Mouse (Mus musculus) skeletal muscle tissue, adult 2 months (tissue): ENCODE data around the gene Sds.

Experiments
- DNase-seq: peaks from one replicate; pipeline ENCODE4 v3.0.0-alpha.2; 2012; ENCODE audit warnings: low read depth, low spot score

Sds gene

DNA sequence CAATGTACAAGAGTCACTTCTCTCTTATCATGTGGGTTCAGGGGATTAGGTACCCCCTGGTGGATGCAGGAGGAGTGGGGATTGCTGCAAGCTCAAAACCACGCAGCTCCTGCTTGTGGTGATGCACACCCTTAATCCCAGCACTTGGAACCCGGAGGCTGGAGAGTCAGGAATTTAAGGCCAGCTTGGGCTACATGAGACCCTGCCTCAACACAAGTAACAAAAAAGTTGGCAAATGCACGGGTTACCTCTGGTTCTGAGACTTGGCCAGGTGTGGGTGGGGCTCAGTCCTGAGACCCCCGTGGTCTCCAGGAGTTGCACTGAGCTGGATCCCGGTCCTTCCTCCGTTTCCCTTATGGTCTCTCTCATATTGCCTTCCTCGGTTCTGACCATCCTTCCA is 39.1 kb downstream of the Sds start:
- DNase-seq: no peak

DNA sequence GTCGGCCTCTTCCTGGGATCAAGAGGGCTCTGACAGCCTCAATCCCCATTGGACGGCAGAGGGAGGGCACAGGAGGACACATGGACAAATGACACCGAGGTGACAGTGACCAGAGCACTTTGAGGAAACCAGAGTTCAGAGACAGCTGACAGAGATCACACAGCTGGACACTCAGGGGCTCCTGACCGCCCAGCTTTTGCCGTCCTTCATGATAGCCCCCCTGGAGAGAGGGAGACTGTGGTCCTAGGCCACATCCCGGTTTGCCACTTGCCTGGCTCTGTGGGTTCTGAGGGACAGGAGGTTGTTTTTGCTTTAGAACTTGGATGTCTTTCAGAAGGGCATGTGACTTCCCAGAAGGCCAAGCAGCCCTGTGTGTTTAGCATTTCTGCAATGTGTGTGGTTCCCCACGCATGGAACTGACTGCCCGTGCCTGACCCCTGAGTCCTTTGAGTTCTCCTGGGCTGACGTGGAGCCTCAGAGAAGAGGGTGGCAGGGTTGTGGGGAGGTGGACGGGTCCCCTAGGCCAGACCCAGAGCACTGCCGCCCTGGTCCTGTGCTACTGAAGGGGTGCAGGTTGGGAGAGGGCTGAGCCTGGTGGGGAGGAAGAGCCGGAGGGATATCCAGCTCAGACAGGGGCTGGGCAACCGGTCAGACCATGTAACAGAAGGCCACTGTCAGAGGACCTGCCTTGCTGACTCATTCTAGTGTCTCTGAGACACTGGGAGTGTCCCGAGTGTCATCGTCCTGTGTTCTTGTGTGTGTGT is 40.1 kb downstream of the Sds start:
- DNase-seq: peak; percentile 48

DNA sequence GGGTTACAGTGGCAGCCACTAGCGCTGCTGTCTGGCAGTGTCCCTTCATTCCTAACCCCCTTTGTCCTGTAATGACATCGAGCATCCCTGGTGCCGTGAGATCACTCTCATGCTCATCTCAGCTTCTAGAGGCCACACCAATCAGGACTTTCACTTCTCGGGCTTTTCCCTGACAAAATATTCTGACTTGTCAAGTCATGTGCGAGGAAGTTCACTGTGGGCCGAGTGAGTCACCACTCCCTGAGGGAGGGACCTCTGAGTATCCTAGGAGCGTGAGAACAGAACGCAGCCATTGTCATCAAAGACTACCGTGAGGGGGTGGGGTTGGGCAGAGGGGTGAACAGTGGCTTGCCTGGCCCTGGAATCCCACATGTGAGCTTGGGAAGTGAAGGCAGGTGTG is 41.2 kb downstream of the Sds start:
- DNase-seq: peak; percentile 72

DNA sequence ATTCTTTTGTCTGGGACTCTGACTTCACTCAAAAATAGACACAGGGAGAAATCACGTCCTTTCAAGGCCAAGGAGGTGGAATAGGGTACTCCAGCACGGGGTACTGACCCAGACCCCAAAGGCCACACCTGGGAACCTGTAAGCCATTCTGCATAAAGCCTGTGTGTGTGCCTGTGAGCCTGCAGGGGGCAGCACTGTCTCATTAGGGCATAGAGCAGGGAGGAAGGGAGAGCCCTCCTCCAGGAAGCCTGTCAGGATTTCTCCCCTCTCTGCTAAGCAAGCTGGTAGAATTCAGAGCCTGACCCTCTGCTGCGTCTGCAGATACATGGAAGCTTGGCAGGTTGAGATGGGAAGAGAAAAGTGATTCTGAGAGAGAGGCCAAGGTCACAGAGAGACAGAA is 46.3 kb downstream of the Sds start:
- no peak for DNase-seq

DNA sequence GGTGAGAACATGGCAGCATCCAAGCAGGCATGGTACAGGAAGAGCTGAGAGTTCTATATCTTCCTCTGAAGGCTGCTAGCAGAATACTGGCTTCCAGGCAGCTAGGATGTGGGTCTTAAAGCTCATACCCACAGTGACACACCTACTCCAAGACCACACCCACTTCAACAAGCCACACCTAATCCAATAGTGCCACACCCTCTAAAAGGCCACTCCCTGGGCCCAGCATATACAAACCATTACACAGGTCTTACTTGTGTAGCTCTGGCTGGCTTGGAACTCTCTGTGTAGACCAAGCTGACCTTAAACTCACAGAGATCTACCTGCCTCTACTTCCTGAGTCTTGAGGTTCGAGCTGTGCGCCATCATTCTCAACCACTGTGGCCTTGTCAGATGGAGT is 48.4 kb downstream of the Sds start:
- DNase-seq: no peak

DNA sequence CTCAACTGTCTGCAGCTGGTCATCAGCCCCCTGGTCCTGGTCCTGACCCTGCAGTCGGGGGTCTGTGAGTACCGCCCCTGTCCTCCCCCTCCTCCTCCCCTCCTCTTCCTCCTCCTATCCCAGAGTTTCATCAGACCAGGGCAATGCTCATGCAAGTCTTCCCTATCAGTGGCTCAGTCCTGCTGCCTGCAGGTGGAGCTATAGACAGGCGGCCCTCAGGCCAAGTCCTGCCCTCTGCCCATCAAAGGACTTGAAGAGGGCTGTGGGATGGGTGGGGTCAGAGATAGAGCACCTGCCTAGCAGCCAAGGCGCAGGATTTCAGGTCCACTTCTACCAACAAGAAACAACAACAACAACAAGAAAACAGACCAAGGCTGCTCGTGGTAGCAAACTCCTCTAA is 49.4 kb downstream of the Sds start:
- DNase-seq: no peak

DNA sequence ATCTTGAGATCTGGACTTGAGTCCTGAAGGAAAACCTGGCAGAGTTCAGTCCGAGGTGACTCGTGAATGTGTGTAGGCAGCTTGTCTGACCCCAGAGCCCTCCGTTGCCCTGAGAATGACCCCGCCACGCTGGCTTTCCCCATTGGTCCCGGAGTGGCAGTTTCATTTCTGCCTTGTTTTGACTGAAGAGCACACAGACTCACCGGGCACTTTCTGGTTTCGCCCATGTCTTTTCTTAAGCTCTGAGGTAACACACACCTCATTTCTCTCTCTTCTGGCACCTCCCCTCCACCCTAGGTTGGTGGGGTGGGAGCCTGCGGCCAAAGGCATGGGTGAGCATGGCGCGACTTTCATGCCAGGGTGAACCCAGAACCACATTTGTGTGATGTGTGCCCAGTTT is 50.0 kb downstream of the Sds start:
- DNase-seq: no peak

DNA sequence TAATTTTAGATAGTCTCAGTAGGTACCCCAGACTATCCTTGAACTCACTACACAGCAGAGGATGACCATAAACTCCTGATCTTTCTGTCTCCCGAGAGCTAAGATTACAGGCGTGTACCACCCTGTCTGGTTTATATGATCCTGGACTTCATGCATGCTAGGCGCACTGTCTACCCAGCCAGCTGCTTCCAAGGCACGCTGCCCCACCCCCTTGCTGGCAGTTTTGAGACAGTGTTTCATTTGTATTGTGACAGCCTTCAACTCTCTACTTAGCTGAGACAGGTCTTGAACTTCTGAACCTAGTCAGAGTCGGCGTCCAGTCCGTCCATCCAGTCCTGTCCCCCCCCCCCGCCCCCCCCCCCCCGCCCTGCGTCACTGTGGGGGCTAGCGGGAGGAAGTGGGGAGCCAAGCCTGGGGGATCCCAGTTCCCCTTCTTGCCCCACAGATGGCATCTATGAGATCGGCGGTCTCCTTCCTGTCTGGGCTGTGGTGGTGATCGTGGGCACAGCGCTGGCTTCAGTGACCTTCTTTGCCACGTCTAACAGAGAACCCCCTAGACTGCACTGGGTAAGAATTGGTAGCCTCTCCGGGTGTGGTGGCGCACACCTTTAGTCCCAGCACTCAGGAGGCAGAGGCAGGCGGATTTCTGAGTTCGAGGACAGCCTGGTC is 51.1 kb downstream of the Sds start:
- DNase-seq: no peak

DNA sequence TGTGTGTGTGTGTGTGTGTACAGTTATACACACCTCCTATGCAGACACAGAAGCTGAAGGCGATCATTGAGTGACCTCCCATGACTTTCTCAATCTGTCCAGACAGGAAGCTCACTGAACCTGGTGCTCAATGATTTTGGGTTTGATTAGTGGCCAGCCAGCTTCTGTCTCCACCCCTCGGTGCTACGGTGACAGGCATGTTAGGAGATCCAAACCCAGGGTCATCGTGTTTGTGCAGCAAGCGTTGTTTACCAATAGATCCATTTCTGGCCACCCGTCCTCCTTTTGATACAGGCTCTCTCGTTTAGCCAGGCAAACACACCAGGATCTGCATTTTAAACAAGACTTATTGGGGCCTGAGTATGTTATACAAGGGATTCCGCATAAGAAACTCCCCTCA is 55.3 kb downstream of the Sds start:
- DNase-seq: no peak
